Mouse (Mus musculus): ENCODE results near the gene Iqgap2.

Gene Iqgap2

DNA sequence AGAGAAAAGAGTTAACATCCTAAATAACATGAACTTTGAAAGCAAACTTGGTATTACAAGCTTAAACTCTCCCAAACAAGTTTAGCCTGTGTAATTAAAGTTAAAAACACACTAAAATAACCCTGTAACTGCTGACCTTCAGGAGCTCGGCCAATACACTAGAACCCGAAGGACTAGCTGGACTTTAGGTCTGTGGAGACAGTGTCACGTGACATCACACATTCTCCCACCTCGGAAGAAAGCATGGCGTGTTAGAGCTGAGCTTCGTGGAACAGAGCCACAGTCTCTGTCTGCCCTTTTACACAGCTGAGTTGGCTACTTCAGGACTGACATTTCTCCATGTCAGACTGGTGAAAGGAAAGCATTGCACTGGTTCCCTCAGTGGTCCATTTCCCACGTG lies 4.3 kb downstream of the Iqgap2 start:
- DNase-seq (ENCODE audit: low read depth, low spot score), result no peak

GRCm38 (mm10) chr13:95884455-95884854 lies 7.3 kb downstream of the Iqgap2 start:
- DNase-seq (ENCODE audit: low read depth, low spot score), result no peak

DNA sequence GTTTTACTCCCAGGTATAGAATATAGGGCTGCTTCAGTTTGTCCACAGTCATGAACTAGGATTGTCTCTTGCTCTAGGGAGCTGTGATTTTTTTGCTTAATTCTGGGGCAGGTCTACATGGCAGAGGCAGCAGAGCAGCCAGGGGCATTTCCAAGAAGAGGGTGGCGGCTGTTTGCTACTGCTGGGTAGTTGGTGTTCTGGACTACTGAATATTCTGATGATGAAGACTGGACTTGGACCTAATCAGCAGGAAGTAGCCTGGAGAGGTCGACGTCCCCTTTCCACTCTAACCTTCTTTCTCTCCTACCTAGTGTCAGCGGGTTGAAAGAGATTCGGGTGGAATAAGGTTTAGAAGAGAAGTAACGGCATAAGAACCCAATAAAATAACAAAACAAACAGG lies 9.7 kb downstream of the Iqgap2 start:
- DNase-seq (ENCODE audit: low read depth, low spot score), result no peak

GRCm38 (mm10) chr13:95881427-95881826 lies 10.3 kb downstream of the Iqgap2 start:
- no peak for DNase-seq (ENCODE audit: low read depth, low spot score)

DNA sequence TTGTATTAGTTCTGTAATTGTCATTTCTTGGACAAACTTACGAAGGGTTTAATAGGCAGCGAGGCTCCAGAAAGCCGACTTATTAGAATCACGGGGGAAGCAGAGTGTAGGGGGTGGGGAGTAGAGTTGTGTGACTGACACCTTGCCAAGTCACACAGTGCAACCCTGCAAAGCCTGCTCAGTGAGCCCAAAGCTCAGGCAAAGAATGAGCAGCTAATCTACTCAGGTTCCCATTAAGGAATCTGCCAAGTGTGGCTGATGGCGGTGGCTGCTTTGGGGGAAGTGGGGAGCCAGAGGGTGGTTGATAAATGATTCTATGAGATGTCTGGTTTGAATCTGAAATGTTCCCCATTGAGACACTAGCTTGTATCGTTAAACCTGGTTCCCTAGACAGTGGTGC lies 11.1 kb downstream of the Iqgap2 start:
- no peak for DNase-seq (ENCODE audit: low read depth, low spot score)

DNA sequence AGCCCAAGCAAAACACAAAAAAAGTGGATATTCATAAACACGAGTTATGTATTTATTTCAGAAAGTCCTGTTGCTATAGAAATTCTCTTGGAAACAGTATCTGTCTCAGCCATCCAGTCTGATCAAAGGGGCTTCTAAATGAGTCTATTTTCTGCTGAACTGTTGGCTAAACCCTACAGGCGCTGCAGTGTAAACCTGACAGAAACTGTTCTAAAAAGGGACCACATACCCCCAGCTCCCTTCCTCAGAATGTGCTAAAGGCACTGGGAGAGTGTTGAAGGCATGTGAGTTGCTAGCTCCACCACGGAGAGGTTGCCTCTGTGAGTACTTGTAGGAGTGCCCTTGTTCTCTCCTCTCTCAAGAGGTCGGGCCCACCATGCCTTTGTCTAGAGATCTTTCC lies 19.7 kb downstream of the Iqgap2 start:
- no peak for DNase-seq (ENCODE audit: low read depth, low spot score)

- no peak for DNase-seq (ENCODE audit: low read depth, low spot score)
These were observed 21.1 kb downstream of the Iqgap2 start for GRCm38 (mm10) chr13:95870626-95871025.

- no peak for DNase-seq (ENCODE audit: low read depth, low spot score)
These were observed 22.7 kb downstream of the Iqgap2 start for GRCm38 (mm10) chr13:95868896-95869540.

- DNase-seq (ENCODE audit: low read depth, low spot score), result no peak
These were observed 29.5 kb downstream of the Iqgap2 start for GRCm38 (mm10) chr13:95862201-95862600.

GRCm38 (mm10) chr13:95859271-95859670 lies 32.5 kb downstream of the Iqgap2 start:
- no peak for DNase-seq (ENCODE audit: low read depth, low spot score)

DNA sequence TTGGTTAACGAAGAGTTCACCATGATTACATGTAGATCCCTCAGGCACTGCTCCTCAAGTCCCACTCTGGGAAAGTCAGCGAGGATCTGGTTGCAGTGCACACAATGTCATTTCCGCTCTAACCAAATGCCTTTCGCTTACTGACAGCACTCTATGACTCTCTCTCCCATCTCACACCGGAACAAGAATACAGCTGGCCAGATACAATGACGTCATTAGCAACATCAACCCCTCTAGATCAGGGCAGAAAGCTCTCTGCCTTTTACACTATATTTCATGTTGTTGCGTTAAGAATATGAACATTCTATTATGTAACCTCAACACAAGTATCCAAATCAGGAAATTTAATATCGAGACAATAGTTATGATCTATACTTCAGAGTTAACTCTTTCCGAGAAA lies 32.9 kb downstream of the Iqgap2 start:
- no peak for DNase-seq (ENCODE audit: low read depth, low spot score)

GRCm38 (mm10) chr13:95855537-95855936 lies 36.2 kb downstream of the Iqgap2 start:
- no peak for DNase-seq (ENCODE audit: low read depth, low spot score)

GRCm38 (mm10) chr13:95851611-95852010 lies 40.1 kb downstream of the Iqgap2 start:
- no peak for DNase-seq (ENCODE audit: low read depth, low spot score)

- DNase-seq (ENCODE audit: low read depth, low spot score), result no peak
These were observed 41.3 kb downstream of the Iqgap2 start for GRCm38 (mm10) chr13:95850451-95850850.

DNA sequence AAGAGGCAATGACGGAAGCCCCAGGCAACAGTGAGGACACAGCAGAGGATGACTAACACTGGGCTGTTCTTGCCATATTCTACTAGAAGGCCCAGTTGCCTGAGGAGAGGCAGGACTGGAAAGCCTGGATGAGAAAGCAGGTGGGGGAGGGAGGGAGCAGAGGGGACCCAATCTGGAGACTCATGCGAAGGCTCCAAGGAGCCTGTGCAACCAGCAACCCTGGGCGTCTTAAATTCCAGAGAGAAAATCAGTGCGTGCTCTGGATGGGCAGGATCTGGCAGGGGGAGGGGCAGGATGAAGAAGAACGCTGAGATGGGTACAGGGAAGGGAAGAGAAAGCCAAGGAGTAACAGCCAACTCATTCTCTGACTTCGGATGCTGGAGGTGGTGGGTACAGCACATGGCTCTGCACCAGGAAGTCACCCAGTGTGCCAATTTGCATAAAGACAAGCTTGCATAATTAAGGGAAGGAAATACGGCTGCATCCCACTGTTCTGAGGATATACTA lies 42.2 kb downstream of the Iqgap2 start:
- DNase-seq (ENCODE audit: low read depth, low spot score), result peak; percentile 8

DNA sequence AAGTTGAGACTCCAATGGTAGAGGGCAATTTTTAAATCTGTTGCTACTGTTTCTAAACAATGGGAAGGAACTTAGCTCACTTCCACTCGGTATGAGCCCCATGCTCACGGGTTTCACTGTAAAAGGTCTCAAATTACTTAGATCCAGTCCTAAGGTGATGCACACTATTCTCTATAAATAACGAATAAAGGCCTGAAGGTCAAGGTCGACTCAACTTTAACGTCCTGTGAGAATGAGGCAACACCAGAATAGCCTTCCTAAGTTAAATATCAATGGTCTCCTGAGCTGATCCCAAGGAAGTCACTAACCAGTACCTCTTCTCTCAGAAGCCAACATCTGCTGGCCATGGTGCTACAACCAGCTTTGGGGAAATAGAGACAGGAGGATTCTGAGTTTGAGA lies 45.4 kb downstream of the Iqgap2 start:
- no peak for DNase-seq (ENCODE audit: low read depth, low spot score)

DNA sequence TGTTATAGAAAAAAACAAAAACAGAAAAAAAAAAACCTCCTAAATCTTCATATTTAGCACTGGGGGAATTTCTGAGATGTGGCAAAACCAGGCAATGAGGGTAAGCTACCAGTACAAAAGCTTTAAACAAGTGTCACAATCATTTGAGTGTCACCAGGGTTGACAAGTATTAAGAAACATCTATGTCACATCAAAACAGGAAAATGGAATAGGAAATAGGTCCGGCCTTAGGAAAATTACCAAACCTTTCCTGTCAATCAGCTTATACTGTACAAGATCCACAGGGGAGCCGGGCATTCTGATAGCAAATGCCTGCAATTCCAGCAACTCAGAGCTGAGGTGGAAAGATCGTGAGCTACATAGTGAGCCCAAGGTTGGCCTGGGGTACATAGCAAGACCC lies 46.8 kb downstream of the Iqgap2 start:
- DNase-seq (ENCODE audit: low read depth, low spot score), result no peak

DNA sequence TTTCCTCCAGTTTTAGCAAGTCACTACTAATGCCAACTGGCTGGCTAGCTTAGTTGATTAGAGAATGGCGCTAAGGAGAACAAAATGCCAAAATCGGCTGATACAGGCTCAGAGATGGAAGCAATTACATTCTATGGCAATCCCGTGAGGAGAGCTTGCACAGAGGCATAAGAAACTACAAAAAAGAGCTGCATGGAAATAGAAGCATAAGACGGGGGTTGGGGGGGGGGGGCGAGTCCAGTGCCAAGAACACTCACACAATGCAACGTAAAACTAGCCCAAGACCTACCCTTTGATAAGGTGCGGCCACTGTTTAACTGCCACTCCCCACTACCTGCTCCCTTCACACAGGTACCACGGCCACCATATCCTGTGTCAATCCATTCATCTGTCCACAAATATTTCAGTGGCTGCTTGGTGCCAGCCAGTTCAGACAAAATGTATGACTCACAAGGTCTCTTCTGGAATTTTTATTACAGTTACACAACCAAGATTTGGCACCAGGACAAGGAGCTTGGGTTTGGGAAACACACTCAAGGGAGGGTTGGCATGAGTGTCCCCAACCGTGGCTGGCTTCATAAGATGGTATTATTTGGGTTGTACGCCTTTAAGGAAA lies 48.2 kb downstream of the Iqgap2 start:
- peak; percentile 71 for DNase-seq (ENCODE audit: low read depth, low spot score)

DNA sequence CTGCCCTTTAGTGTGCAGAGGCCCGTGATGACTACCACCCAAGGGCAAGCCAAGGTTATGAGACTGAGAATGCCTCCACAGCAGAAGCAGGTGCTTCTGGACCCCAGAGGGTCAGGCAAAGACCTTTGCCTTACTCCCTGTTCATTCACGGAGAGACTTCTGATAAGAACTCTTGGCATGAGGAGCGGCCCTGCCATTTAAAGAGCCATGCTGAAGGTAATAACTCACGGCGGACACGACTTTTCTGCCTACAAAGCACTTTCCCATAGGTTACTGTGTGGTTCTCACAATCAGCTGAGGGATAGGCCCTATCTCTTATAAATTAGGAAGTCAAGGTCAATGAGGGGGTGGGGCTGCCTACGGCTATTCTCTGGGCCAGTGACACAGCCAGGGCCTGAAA lies 48.9 kb downstream of the Iqgap2 start:
- DNase-seq (ENCODE audit: low read depth, low spot score), result no peak

- DNase-seq (ENCODE audit: low read depth, low spot score), result no peak
These were observed 49.8 kb downstream of the Iqgap2 start for GRCm38 (mm10) chr13:95841946-95842345.

DNA sequence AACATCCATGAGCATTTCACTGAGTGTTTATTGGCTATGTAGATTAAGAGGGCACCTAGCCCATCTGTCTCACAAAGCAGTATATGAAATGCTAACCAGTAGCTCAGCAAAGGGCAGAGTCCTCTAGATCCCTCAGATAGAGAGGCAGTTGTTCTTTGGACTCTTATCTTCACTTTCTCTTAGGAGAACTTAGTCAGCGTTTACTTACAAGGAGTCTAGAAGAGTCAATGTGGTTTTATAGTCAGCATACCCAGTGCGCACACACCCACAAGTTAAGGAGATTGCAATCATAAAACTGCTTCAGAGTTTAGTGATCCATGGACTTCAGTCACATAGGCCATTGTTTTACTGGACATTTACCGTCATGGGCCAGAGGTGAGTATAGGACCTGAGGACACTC lies 54.8 kb downstream of the Iqgap2 start:
- no peak for DNase-seq (ENCODE audit: low read depth, low spot score)

DNA sequence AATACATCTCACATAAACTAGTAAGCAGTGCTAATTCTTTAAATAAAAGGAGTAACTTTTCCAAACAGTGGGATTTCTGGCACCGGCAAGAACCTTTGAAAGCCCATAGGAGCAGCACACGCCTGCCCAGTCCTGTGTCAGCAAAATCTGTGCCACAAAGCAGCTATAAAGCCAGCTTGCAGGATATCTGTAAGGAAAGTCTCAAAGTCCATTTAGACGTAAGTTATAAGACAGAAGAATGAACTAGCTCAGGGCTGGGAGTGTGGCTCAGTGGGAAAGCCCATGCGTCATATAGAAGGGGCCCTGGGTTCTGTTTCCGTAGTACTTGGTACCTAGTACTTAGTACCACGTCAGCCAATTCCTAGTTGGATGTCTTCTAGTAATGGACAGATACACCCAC lies 58.2 kb downstream of the Iqgap2 start:
- DNase-seq (ENCODE audit: low read depth, low spot score), result no peak

GRCm38 (mm10) chr13:95832712-95833111 lies 59.0 kb downstream of the Iqgap2 start:
- DNase-seq (ENCODE audit: low read depth, low spot score), result no peak

DNA sequence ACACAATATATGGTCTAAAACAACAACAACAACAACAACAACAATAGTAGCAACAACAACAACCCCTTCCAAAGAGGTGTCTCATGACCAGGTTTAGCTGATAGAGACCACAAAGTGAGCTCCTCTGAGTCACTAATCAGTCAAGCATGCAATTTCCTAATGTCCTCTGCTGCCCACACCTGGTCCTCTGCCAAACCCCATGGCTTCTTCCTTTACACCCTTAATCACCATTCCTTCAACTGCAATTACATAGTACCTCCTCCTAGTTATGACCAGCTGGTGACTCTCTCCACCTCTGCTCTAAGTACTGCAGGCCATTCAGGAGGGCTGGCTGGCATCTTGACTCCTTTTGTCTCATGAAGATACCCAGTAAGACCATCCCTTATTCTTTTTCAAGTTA lies 60.0 kb downstream of the Iqgap2 start:
- DNase-seq (ENCODE audit: low read depth, low spot score), result peak; percentile 48
